Mouse (Mus musculus): ENCODE measurements around the gene Hdgfl3. TPM values are rescaled to one million over a fixed set of nuclear protein-coding genes. Genes with fewer than 3 reads are reported as not detected.

Gene Hdgfl3
- polyA plus RNA-seq, 1 experiment from 2014 or later = 10.9 TPM

DNA sequence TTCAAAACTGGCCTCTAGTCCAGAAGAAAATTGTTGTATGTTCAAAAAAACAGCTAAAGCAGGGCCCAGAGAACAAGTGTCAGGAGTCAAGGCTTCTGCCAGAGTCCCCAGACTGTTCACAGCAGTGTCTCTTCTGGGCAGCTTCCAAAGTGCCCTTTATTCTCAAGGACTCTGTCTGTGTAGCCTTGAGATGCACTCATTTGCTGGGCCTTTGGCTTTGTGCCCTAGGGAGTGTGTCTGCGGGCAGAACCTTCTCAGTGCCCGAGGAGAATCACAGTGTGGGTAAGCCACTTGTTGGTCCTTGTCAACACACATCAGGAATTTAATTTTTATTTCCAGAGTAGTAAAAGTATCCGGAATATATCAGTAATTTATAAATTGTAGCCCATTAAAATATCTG lies 52.7 kb downstream of the Hdgfl3 start:
- H3K9me3 ChIP-seq = no peaks in the 10 kb centered on the region
- H3K4me3 ChIP-seq (replicated peaks) = no peak overlapping the region
- H3K27ac ChIP-seq = no peak overlapping the region
- H3K4me2 ChIP-seq (replicated peaks) = no peak overlapping the region
- H3K9ac ChIP-seq = no peak overlapping the region
- no peak for ATAC-seq
- WGBS = 71% methylated on average over 3 of the region's 3 CpGs
- no peaks in the 10 kb centered on the region for H3K4me1 ChIP-seq (replicated peaks)
- no peaks in the 10 kb centered on the region for H3K36me3 ChIP-seq
- no peaks in the 10 kb centered on the region for H3K27me3 ChIP-seq (replicated peaks)

DNA sequence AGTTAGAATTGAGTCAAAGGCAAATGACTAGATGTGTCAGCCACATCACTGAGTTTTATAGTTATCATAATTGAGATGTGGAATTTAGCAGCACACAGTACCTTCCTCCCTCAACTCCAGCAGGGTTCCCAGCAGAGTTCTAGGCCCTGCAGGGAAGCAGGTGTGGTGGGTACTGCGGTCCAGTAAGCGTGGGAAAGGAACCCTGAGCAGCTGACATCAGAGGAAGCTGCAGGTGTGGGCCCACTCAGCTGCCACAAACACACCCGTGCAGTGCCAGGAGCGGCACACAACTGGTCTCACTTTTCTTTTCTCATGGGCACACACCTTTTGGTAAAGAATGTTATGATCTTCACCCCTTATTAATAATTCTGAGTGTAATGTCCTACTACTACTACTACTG lies 53.5 kb downstream of the Hdgfl3 start:
- no peaks in the 10 kb centered on the region for H3K27me3 ChIP-seq (replicated peaks)
- H3K9me3 ChIP-seq = no peaks in the 10 kb centered on the region
- no peaks in the 10 kb centered on the region for H3K4me1 ChIP-seq (replicated peaks)
- H3K9ac ChIP-seq = no peak overlapping the region
- no peak overlapping the region for H3K27ac ChIP-seq
- WGBS = 93% methylated on average over 4 of the region's 4 CpGs
- H3K4me2 ChIP-seq (replicated peaks) = no peak overlapping the region
- ATAC-seq = no peak
- no peaks in the 10 kb centered on the region for H3K36me3 ChIP-seq
- H3K4me3 ChIP-seq (replicated peaks) = no peak overlapping the region

DNA sequence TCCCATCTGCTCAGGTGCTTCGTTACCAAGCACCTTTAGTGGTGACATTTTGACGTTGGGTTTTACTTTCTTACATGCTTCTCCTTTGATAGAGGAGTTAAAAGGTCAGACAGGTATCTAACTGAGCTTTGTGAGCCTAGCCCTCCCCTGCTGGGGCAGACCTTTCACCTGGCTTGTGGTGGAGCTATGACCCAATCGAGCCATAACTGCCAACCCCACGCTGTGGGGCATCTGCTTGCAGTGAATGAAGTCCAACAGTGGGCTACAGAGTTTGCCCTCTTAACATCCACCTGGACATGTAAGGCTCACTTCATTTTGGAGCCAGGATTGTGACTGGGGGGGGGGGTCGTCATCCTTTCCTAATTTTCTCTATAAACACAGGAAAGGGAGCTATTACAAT lies 54.0 kb downstream of the Hdgfl3 start:
- Histone ChIP-seq H3K27me3 (replicated peaks) (no peaks in the 10 kb centered on the region), H3K4me3 (replicated peaks) (no peak overlapping the region), H3K9me3 (no peaks in the 10 kb centered on the region), H3K36me3 (no peaks in the 10 kb centered on the region), H3K4me2 (replicated peaks) (no peak overlapping the region), H3K27ac (no peak overlapping the region), H3K9ac (no peak overlapping the region), H3K4me1 (replicated peaks) (no peaks in the 10 kb centered on the region)
- ATAC-seq = no peak
- 84% methylated on average over 5 of the region's 5 CpGs for WGBS

- no peak for ATAC-seq
- H3K4me1 ChIP-seq (replicated peaks) = peaks cover 4% of the 10 kb centered on the region
Observed at GRCm38 (mm10) chr7:81875372-81875771, 58.9 kb downstream of the Hdgfl3 start.

DNA sequence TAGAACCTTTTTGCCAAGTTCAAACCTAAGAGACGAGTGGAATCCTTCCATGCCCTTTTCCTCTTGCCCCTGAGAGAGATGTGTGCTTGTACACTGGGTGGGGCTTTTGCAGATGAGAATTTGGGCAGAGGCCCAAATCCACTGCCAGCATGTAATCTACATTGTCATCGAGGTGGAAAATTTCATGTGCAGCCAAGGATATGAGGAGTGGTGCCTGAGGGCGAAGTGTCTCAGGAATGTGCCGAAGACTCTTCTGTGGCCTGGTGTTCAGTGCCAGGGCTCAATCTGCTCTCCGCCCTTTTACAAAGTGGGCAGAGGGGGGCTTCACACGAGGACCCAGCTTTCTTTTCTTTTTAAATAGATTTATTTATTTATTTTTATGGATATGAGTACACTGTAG lies 59.6 kb downstream of the Hdgfl3 start:
- ATAC-seq = no peak
- Histone ChIP-seq H3K4me3 (replicated peaks) (no peak overlapping the region), H3K36me3 (no peaks in the 10 kb centered on the region), H3K9ac (no peak overlapping the region), H3K27ac (no peak overlapping the region), H3K9me3 (no peaks in the 10 kb centered on the region), H3K4me1 (replicated peaks) (peaks cover 4% of the 10 kb centered on the region), H3K27me3 (replicated peaks) (no peaks in the 10 kb centered on the region), H3K4me2 (replicated peaks) (no peak overlapping the region)
- WGBS = 81% methylated on average over 6 of the region's 6 CpGs

More at GRCm38 (mm10) chr7:81875372-81875771, 58.9 kb downstream of the Hdgfl3 start:
- H3K9ac ChIP-seq = no peak overlapping the region
- H3K27me3 ChIP-seq (replicated peaks) = no peaks in the 10 kb centered on the region
- no peaks in the 10 kb centered on the region for H3K9me3 ChIP-seq
- no peak overlapping the region for H3K27ac ChIP-seq
- H3K4me2 ChIP-seq (replicated peaks) = no peak overlapping the region
- WGBS = 52% methylated on average over 9 of the region's 9 CpGs
- H3K36me3 ChIP-seq = no peaks in the 10 kb centered on the region
- no peak overlapping the region for H3K4me3 ChIP-seq (replicated peaks)

GRCm38 (mm10) chr7:81873807-81874206 lies 60.5 kb downstream of the Hdgfl3 start:
- no peak for ATAC-seq

DNA sequence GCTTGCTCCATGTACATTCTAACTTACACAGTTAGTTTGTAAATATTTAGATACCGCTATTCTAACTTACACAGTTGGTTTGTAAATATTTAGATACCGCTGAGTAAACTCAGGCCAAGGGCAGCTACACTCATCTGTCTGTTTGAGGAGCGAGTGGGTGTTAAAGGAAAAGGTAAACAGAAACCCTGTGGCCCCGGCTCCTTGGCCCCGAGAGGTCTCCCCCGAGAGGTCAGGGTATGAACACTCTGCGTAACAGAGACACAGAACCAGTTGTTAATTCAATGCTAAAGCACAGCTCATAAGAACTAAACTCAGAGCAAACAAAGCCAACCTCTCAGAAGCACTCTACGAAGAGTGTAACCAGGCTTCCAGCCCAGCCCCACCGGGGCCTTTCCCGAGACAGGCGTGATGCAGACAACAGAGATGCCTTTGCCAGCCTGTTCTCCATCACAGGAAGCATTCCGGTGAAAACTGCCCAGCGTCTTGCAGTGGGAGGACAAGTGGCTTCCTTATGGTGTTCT lies 61.7 kb downstream of the Hdgfl3 start:
- Histone ChIP-seq H3K4me2 (replicated peaks) (no peak overlapping the region), H3K4me3 (replicated peaks) (no peak overlapping the region), H3K27ac (no peak overlapping the region), H3K9me3 (no peaks in the 10 kb centered on the region), H3K27me3 (replicated peaks) (no peaks in the 10 kb centered on the region), H3K9ac (no peak overlapping the region), H3K4me1 (replicated peaks) (peaks cover 4% of the 10 kb centered on the region), H3K36me3 (no peaks in the 10 kb centered on the region)
- peak; percentile 77 for ATAC-seq
- 29% methylated on average over 13 of the region's 13 CpGs for WGBS

More at GRCm38 (mm10) chr7:81873807-81874206, 60.5 kb downstream of the Hdgfl3 start:
- Histone ChIP-seq H3K4me2 (replicated peaks) (no peak overlapping the region), H3K27me3 (replicated peaks) (no peaks in the 10 kb centered on the region), H3K9me3 (no peaks in the 10 kb centered on the region), H3K36me3 (no peaks in the 10 kb centered on the region), H3K4me3 (replicated peaks) (no peak overlapping the region), H3K9ac (no peak overlapping the region), H3K4me1 (replicated peaks) (peaks cover 4% of the 10 kb centered on the region), H3K27ac (no peak overlapping the region)
- WGBS = 42% methylated on average over 1 of the region's 1 CpGs

- Histone ChIP-seq H3K4me1 (replicated peaks) (peaks cover 16% of the 10 kb centered on the region), H3K27me3 (replicated peaks) (no peaks in the 10 kb centered on the region), H3K9me3 (no peaks in the 10 kb centered on the region), H3K4me2 (replicated peaks) (no peak overlapping the region), H3K27ac (no peak overlapping the region), H3K36me3 (no peaks in the 10 kb centered on the region), H3K9ac (no peak overlapping the region), H3K4me3 (replicated peaks) (no peak overlapping the region)
- WGBS = 34% methylated on average over 6 of the region's 6 CpGs
- ATAC-seq = peak; percentile 66
Observed at GRCm38 (mm10) chr7:81868158-81868557, 66.1 kb downstream of the Hdgfl3 start.

DNA sequence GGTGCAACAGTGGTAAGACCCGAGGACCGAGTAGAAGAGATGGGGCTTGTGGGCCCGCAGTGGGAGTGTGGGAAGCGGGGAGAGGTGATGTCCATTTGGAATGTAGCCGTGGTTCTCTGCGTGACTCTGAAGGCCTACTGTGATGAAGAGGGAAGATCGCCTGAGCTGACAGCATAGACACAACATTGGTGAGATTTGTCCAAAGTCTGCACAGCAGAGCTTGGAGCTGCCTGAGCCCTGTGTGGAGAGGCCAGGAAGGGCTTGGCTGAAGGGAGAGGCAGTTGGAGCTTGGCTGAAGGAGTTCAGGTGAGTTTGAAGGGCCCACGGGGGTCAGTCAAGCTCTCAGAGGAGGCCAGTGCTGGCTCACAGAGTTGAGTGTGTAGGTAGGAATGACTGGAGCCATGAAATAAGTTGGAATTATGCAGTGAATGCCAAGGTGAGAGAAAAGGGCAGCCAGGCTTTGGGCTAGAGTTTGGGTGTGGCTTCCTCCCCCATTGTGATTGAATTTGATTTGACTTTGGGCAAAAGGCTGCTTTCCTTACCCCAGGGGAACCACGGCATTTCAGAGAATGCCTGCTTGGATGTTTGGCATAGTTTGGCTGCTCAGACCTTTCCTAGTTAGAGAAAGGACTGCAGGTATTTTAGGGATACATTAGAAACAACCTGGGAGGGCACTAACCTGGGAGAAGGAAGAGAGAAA lies 66.9 kb downstream of the Hdgfl3 start:
- 78% methylated on average over 9 of the region's 9 CpGs for WGBS
- H3K27ac ChIP-seq = peak overlapping the region; percentile 20; the same call in 1 of the 2 replicates
- no peaks in the 10 kb centered on the region for H3K9me3 ChIP-seq
- H3K4me2 ChIP-seq (replicated peaks) = no peak overlapping the region
- H3K4me3 ChIP-seq (replicated peaks) = no peak overlapping the region
- 0 out of 2 replicates have a peak, but pooled peaks cover 15% of the 10 kb centered on the region for H3K4me1 ChIP-seq (replicated peaks)
- no peak for ATAC-seq
- H3K9ac ChIP-seq = no peak overlapping the region
- H3K36me3 ChIP-seq = no peaks in the 10 kb centered on the region
- H3K27me3 ChIP-seq (replicated peaks) = no peaks in the 10 kb centered on the region

DNA sequence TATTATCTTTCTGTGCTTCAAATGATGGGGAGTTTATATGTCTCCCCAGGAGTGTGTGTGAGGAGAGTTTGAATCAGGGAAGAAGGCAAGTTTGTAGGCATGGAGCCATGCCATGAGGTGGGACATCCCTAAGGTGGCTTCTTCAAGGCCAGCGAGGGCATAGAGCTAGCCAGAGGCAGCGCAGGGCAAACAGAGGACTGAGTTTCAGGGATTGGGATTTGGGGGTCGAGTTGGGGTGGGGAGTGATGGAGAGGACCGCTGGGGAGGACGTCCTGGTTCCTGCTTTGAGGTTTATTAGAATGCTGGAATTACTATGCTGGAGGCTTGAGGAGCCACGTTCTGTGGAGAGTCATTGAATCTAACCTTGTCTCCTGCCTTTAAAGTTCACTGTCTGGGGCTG lies 68.3 kb downstream of the Hdgfl3 start:
- H3K9ac ChIP-seq = no peak overlapping the region
- no peak overlapping the region for H3K4me2 ChIP-seq (replicated peaks)
- ATAC-seq = no peak
- 0 out of 2 replicates have a peak, but pooled peaks cover 16% of the 10 kb centered on the region for H3K4me1 ChIP-seq (replicated peaks)
- WGBS = 91% methylated on average over 6 of the region's 6 CpGs
- H3K27me3 ChIP-seq (replicated peaks) = no peaks in the 10 kb centered on the region
- H3K4me3 ChIP-seq (replicated peaks) = no peak overlapping the region
- no peaks in the 10 kb centered on the region for H3K36me3 ChIP-seq
- H3K9me3 ChIP-seq = no peaks in the 10 kb centered on the region
- no peak overlapping the region for H3K27ac ChIP-seq

DNA sequence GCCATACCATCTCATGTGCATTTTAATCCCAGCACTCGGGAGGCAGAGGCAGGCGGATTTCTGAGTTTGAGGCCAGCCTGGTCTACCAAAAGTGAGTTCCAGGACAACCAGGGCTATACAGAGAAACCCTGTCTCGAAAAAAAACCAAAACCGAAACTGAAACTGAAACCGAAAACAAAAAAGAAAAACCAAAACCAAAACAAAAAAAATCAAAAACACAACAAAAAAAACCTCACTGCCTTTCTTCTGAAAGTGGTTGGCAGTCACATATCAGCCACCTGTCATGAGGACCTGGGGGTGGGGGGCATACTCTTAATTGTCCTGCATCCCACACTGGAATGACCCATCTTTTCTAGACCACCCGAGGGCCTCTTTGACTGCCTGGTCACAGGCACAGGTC lies 69.7 kb downstream of the Hdgfl3 start:
- no peak overlapping the region for H3K9ac ChIP-seq
- 90% methylated on average over 6 of the region's 6 CpGs for WGBS
- H3K4me2 ChIP-seq (replicated peaks) = no peak overlapping the region
- peaks cover 10% of the 10 kb centered on the region; the same call in 1 of the 2 replicates for H3K27me3 ChIP-seq (replicated peaks)
- peaks cover 19% of the 10 kb centered on the region; the same call in 1 of the 2 replicates for H3K4me1 ChIP-seq (replicated peaks)
- no peak overlapping the region for H3K27ac ChIP-seq
- no peak overlapping the region for H3K4me3 ChIP-seq (replicated peaks)
- H3K9me3 ChIP-seq = no peaks in the 10 kb centered on the region
- H3K36me3 ChIP-seq = no peaks in the 10 kb centered on the region
- ATAC-seq = no peak

GRCm38 (mm10) chr7:81862587-81863583 lies 71.4 kb downstream of the Hdgfl3 start:
- H3K4me1 ChIP-seq (replicated peaks) = peaks cover 26% of the 10 kb centered on the region
- H3K27me3 ChIP-seq (replicated peaks) = peaks cover 25% of the 10 kb centered on the region
- ATAC-seq = no peak
- no peaks in the 10 kb centered on the region for H3K36me3 ChIP-seq
- 68% methylated on average over 24 of the region's 24 CpGs for WGBS
- H3K9ac ChIP-seq = no peak overlapping the region
- no peaks in the 10 kb centered on the region for H3K9me3 ChIP-seq
- H3K27ac ChIP-seq = 0 out of 2 replicates have a peak overlapping the region, but pooled peaks have one; percentile 17
- H3K4me3 ChIP-seq (replicated peaks) = no peak overlapping the region
- H3K4me2 ChIP-seq (replicated peaks) = no peak overlapping the region
